Mouse (Mus musculus) ovary, postnatal 10 days (tissue): ENCODE measurements around the gene Ndufa5.

ENCODE experiments used
- DNase-seq: peaks from one replicate; pipeline ENCODE4 v3.0.0; 2022; ENCODE audit warnings: low spot score

The Ndufa5 gene

GRCm38 (mm10) chr6:24527155-24528063 is at the start of gene Ndufa5:
Gene Ndufa5, minus strand, starts transcription at chr6:24528013.
- DNase-seq: peak; percentile 60

- no peak for DNase-seq
These were observed 45.5 kb upstream of the Ndufa5 start for GRCm38 (mm10) chr6:24573319-24573718.

- DNase-seq: no peak
These were observed 44.6 kb upstream of the Ndufa5 start for GRCm38 (mm10) chr6:24572431-24572830.

GRCm38 (mm10) chr6:24571126-24571525 is 43.3 kb upstream of the Ndufa5 start:
- DNase-seq: no peak

GRCm38 (mm10) chr6:24570278-24570677 is 42.5 kb upstream of the Ndufa5 start:
- DNase-seq: no peak

GRCm38 (mm10) chr6:24569711-24570110 is 41.9 kb upstream of the Ndufa5 start:
- DNase-seq: no peak

GRCm38 (mm10) chr6:24568963-24569362 is 41.1 kb upstream of the Ndufa5 start:
- DNase-seq: no peak

GRCm38 (mm10) chr6:24564886-24565285 is 37.1 kb upstream of the Ndufa5 start:
- no peak for DNase-seq

GRCm38 (mm10) chr6:24564081-24564480 is 36.3 kb upstream of the Ndufa5 start:
- no peak for DNase-seq

- DNase-seq: no peak
These were observed 27.7 kb upstream of the Ndufa5 start for GRCm38 (mm10) chr6:24555488-24555887.

- DNase-seq: no peak
These were observed 26.7 kb upstream of the Ndufa5 start for GRCm38 (mm10) chr6:24554427-24555086.

GRCm38 (mm10) chr6:24552046-24552445 is 24.2 kb upstream of the Ndufa5 start:
- no peak for DNase-seq

GRCm38 (mm10) chr6:24549801-24550200 is 22.0 kb upstream of the Ndufa5 start:
- DNase-seq: no peak

GRCm38 (mm10) chr6:24546716-24547420 is 19.1 kb upstream of the Ndufa5 start:
- DNase-seq: no peak

GRCm38 (mm10) chr6:24543119-24543591 is 15.3 kb upstream of the Ndufa5 start:
- DNase-seq: no peak

GRCm38 (mm10) chr6:24542393-24542792 is 14.6 kb upstream of the Ndufa5 start:
- DNase-seq: no peak

GRCm38 (mm10) chr6:24540106-24540505 is 12.3 kb upstream of the Ndufa5 start:
- DNase-seq: no peak

GRCm38 (mm10) chr6:24538435-24538834 is 10.6 kb upstream of the Ndufa5 start:
- no peak for DNase-seq

- DNase-seq: no peak
These were observed 5.0 kb upstream of the Ndufa5 start for GRCm38 (mm10) chr6:24532804-24533203.

GRCm38 (mm10) chr6:24530711-24531420 is 3.1 kb upstream of the Ndufa5 start:
- no peak for DNase-seq

- DNase-seq: no peak
These were observed 2.4 kb upstream of the Ndufa5 start for GRCm38 (mm10) chr6:24530166-24530565.

- DNase-seq: no peak
These were observed 141 bp upstream of the Ndufa5 start, which contains the start of gene Asb15 for GRCm38 (mm10) chr6:24528064-24528243. Gene Asb15, plus strand, starts transcription at chr6:24528144.
